Mouse (Mus musculus): ENCODE measurements around the gene Txndc12.

GRCm38 (mm10) chr4:108883815-108884214 is 49.4 kb downstream of the Txndc12 start:
- TF ChIP-seq POLR2A (IDR thresholded peaks at IDR 0.05; ENCODE audit: insufficient read depth, low read depth, low read length): no peak
- no peak for TF ChIP-seq CTCF (IDR thresholded peaks at IDR 0.05)
- TF ChIP-seq EP300 (IDR thresholded peaks at IDR 0.05; ENCODE audit: insufficient read depth, low read depth, low read length): no peak

Measured in heart, adult 2 months (tissue).